Mouse (Mus musculus): Measurements from ENCODE around the gene Rchy1.
"Not testable (repeated sequence)": the region's sequence is repeated elsewhere in the genome, so short reads cannot be mapped to it uniquely, and the experiment has no call there.

Rchy1 gene

GRCm38 (mm10) chr5:91960606-91961254, 2.1 kb downstream of the Rchy1 start:
- no peak for DNase-seq (ENCODE audit: low spot score)

GRCm38 (mm10) chr5:91959986-91960385, 2.9 kb downstream of the Rchy1 start:
- DNase-seq (ENCODE audit: low spot score), result no peak

- no peak for DNase-seq (ENCODE audit: low spot score)
These were observed 3.8 kb downstream of the Rchy1 start for GRCm38 (mm10) chr5:91959096-91959495.

DNA sequence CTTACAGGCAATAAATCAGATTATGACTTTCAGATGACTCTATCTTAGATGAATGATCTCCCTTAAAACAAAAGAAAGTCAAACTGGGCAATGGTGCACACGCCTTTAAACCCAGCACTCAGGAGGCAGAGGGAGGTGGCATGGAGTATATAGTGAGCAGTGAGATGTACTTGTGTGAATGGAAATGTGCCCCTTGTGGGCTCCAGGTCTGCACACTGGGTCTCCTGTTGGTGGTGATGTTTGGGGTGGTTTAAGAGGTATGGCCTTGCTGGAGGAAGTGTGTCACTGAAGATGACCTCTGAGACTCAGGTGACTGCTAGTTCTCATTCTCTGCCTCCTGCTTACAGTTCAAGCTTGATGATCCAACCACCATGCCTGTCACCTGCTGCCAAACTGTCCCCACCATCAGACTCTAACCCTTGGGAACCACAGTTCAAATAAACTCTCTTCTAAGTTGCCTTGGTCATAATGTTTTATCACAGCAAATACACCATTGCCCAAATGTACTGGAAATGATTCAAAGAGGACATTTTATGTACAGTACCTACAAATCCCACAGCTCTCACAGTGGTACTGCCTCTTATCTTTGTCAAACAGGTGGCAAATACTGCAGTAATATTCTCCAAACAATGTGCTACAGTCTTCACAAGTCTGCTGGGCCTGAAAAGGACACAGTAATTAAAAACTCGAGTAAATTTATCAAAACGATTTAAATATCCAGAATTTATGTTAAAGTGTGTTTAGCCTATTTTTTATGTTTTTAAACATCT, 5.7 kb downstream of the Rchy1 start:
- DNase-seq (ENCODE audit: low spot score), result no peak

- no peak for DNase-seq (ENCODE audit: low spot score)
These were observed 11.5 kb downstream of the Rchy1 start for GRCm38 (mm10) chr5:91951404-91951803.

GRCm38 (mm10) chr5:91949441-91949840, 13.4 kb downstream of the Rchy1 start:
- DNase-seq (ENCODE audit: low spot score), result no peak

DNA sequence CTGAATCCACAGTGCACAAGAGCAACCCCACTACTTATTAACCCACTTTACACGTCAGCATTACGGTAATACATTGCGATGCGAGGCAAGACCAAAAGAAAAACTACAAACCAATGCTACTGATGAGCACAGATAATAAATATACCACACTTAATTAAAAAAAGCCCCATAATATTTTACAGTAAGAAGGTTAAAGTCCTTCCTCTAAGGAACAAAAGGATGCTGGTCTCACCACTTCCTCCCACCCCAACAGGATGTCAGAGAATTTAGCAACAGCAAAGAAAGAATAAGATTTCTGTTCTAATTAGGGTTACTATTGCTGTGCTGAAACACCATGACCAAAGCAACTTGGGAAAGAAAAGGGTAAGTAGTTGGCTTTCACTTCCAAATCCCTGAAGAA, 15.9 kb downstream of the Rchy1 start:
- no peak for DNase-seq (ENCODE audit: low spot score)

GRCm38 (mm10) chr5:91945609-91946008, 17.3 kb downstream of the Rchy1 start:
- not testable (repeated sequence) for DNase-seq (ENCODE audit: low spot score)

- DNase-seq (ENCODE audit: low spot score), result no peak
These were observed 49.6 kb downstream of the Rchy1 start for GRCm38 (mm10) chr5:91913231-91913630.

GRCm38 (mm10) chr5:91911384-91912106, 51.3 kb downstream of the Rchy1 start:
- DNase-seq (ENCODE audit: low spot score), result no peak

DNA sequence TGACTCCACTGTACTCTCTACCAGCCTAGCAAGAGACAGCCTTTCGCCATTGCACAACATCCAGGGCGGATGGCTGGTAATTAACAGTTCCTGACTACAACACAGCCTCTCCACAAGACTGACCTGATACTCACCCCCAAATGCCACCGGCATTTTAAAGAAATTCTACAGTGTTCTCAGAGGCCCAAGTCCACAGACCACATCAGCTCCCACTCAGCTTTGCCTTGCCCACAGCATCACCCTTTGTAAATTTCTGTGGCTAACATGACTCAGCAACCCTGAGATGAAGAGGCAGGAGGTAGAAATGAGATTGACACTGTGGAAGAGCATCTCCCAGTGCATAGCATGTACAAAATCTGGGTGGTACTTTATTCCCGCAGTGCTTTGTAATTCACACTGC, 52.3 kb downstream of the Rchy1 start:
- no peak for DNase-seq (ENCODE audit: low spot score)

- DNase-seq (ENCODE audit: low spot score), result no peak
These were observed 53.8 kb downstream of the Rchy1 start for GRCm38 (mm10) chr5:91909010-91909620.

Measured in ovary, postnatal 10 days (tissue).